Mouse (Mus musculus): ENCODE measurements around the gene Igf1r.

Igf1r gene

DNA sequence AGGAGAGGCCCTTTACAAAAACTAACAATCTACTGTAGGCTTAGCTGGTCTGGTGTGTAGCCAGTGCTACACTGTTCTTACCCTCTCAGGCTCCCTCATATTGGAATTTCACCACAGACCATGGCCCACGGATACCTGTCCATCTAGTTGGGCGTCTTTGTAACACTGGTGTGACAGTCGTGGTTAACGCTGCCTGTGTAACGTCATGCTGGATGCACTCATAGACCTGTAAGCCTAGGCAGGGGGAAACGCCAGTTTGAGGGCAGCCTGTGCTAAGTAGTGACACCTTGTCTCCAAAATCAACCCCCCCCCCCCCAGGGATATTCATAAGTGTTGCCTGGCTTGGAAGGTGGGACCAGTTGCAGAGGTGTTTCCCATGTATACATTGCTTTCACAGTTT, 4.7 kb downstream of the Igf1r start:
- DNase-seq (ENCODE audit: low spot score in 2 of 2) = peak; percentile 48 to 66

DNA sequence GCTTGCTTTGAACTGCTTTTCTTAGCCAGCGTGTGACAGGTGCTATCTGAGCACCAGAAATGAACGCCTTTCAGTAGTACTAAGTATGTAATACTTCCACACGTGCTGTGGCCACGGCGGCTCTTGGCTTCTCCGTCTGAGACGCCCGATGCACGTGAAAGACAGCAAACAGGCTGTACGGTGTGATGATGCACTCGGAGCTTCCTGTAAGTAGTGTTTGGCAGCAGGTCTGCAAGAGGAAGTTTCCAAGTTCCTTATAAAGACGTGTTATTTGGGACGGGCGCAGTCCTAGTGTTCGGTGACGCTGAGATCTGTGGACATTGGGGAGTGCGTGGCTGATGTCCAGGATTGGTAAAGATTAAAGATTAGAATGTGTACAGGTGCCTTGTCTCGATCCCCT, 5.4 kb downstream of the Igf1r start:
- DNase-seq (ENCODE audit: low spot score in 2 of 2) = peak; percentile 35 to 48

DNA sequence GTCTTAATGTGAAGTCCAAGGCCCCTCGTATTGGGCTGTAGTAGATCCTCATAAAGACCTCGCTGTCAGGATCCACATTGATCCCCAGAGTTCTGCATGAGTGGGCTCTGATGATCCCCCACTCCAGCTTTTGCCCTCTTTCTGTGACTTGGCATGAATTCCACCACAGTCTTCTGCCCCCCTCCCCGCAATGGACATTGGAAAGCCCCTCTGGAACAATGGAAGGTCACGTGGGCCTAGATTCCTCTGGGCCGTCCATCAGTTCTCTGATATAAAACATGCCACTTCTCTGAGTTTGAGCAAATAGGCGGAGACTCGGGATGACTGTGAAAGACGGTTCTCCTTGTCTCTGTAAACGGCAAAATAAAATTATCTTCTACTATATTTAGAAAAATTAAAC, 8.1 kb downstream of the Igf1r start:
- no peak for DNase-seq (ENCODE audit: low spot score in 2 of 2)

DNA sequence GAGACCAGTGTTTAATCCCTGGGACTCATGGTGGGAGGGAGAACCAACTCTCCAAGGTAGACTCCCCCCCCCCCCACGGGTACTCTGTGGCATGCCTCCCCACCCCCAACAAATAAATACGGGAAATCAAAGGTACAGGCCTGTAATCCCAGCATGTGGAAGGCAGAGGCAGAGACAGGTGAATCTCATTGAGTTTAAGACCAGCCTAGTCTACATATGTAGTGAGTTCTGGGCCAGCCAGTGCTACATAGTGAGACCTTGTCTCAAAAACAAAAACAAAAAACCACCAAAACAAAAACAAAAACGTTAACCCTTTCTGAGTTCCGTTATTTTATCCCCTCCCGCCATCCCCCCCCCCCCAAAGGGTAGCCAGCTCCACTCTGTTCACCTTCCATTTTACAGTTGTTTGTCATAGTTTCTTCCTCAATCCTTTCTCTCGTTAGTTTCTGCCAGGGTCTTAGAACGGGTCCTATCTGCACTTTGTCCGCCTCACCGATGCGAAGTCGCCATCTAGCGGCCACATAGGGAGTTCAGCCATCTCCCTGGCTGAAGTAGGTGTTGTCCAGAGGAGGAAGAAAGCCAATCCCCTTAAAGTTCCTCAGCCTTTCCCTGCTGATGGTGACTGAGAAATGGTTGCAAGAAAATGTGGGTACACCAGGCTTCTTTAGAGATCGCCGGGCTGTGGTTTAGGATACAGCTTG, 9.1 kb downstream of the Igf1r start:
- peak; percentile 57 to 74 for DNase-seq (ENCODE audit: low spot score in 2 of 2)

DNA sequence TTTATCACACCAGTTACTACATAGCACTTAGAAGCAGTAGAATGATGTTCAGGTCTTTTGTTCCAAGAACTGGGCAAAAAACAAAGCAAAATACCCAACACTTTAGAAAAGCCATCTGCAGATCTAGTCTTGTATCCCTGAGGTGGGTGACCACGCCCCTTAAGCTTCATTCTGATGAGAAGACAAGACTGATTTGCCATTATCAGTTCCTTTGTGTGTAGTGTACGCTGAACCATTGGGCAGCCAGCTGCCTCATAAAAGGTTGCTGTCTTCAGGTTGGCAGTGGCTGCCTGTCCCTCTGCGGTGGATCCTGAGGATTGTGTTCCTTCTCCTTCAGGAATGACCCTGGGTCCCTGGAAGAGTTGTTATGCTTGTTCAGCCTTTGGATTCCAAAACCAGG, 11.1 kb downstream of the Igf1r start:
- DNase-seq (ENCODE audit: low spot score in 2 of 2) = no peak

DNA sequence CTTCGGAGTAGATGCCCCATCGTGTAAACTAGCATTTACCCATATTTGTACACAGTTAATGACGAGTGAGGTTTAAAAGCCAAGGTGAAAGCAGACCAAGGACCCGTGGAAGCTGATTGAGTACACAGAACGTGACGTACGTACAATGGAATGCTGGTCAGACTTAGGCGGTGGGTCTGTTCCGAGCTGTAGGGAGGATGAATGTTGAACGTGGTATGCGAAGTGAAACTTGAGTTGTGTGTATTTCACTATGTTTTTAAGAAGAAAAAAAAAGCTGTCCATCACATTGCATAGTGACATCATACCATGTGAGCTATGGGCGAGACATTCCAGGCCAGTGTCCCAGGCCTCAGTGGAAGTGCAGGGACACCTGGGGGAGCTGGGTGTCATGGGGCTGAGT, 15.8 kb downstream of the Igf1r start:
- no peak for DNase-seq (ENCODE audit: low spot score in 2 of 2)

DNA sequence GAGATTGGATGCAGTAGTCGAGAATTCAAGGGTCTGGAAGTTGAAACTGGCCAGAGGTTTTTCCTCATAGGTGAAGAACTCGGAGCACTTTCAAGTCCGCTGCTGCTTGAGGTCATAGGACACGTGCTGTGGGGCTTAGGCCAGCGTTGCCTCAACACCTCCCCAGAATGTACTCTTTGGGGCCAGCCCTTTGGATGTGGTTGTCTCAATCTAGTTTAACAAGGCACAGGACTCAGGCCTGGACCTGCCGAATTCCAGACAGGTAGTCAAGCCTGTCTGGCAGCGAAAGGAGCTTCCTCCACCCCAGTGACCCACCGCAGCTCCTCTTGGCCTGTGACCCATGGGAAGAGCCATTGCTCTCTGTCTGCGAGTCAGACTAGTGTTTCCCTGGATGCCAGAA, 16.4 kb downstream of the Igf1r start:
- DNase-seq (ENCODE audit: low spot score in 2 of 2) = no peak

DNA sequence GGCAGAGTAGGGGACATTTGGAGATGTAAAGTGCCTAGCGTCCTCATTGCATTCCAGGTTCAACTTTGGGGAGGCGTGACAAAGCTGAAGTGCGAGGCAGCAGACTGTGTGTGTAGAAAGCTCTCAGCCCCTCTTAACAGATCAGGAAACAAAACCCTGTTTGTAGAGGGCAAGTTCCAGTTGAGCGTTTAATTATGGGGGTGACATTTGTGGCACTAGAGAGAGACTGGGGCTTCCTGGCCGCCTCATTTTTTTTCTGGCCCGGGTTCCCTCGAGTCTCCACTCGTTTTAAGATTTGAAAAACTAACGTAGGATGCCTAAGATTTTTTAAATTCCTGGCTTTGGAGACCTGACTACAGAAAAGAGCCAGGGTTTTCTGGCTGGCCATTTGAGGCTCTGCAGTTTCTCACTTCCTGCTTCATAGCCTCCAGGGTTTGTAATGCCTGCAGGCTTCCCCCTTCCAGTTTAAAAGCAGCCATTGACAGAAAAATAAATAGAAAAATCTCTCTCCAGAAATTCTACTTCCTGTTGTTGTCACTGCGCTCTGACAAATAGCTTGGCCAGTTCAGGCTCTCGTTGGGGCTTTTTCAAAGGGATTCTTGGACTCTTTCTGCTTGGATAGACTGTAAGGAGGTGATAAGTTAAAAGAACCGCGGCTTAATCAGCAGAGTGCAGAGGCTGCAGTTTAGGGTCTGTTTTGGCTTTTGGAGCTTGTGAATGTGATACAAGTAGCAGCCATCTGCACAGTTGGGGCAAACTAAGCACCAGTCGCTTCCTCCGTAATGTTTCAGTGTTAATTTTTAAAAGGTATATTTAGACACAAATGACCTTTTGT, 20.8 kb downstream of the Igf1r start:
- DNase-seq (ENCODE audit: low spot score in 2 of 2) = no peak

DNA sequence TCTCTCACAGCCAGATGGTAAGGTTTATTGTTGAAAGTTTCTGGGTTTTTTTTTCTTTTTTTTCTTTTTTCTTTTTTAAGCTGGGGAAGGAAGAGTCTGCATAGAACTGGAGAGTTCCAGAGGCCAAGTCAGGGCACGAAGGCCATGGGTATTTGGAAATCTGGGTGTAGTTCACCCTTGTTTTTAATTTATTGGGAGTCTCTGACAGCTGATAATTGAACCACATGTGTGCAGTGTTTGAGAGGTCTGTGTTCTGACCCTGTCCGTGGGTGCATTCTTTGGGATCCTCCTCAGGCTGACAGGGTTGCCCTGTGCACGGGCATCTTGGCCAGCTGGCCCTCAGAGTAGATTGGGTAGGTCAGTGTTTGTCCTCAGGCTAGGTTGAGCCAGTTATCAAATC, 29.3 kb downstream of the Igf1r start:
- no peak for DNase-seq (ENCODE audit: low spot score in 2 of 2)

DNA sequence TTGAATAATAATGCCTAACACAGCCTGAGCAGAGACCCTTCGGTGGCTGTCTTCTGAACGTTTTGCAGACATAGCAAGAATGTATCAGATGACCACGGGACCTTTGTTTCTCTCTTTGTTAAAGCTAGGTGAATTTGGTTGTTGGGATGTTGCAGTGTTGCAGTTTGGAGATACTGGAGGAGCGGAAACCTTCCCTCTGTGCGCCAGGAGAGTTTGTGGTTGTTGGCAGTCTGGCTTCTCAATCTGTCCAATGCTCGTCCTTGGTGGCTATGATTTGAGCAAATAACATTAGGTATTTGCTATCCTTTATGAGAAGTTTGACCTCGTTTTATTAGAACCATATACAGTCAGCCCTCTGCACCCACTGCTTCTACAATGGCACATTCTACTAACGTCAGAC, 30.2 kb downstream of the Igf1r start:
- no peak for DNase-seq (ENCODE audit: low spot score in 2 of 2)

DNA sequence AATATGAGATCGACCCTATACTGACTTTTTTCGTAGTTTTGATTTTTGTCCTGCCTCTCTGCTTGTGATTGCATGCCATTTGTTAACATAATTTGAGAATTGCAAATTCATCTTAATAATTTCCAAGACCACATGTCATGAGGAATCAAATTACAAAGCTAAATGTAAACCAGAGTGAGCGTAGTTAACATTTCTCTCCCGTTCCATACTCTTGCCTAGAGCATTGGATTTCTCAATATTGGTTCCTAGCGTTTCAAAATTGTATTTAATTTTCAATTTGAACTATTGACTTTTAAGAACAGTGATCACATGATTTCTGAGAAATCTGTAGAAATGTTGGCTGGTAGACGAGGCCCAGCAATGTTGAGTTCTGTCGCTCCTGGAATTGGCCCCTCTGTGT, 30.8 kb downstream of the Igf1r start:
- no peak for DNase-seq (ENCODE audit: low spot score in 2 of 2)

DNA sequence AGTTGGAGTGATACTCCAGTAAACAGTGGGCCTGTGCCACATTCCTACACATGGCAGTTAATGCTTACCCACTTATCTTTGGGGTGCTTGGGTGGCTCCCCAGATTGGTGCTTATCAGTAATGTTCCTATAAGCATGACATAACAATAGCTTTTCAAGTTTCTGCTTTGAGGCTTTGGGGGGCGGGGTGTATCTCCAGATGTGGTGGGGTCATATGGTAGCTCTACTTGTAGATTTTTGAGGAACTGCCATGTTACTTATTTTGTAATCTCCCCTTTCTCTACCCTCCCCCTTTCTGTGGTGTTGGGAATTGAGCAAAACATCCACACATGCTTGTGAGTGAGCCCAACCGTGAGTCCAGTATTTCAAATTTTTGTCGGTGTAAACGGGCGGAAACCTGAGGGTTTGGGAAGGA, 32.4 kb downstream of the Igf1r start:
- DNase-seq (ENCODE audit: low spot score in 2 of 2) = no peak

DNA sequence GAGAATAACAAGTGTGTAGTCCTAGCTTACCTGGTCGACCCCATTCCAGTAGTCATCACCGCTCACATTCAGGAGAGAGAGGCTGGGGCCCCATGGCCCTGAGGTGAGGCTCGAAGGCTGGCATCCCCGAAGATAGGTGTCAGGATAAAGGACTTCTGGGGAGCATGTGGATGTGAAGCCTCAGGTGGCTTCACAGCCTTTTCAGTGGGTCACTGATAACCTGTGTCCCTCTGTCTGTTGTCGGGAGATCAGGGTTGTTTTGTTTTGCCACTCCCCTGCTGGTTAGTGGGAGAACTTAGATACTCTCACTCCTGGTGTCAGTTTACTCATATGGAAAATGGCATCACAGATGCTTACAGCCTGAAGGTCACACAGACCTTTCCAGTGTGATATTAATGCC, 32.9 kb downstream of the Igf1r start:
- no peak for DNase-seq (ENCODE audit: low spot score in 2 of 2)

DNA sequence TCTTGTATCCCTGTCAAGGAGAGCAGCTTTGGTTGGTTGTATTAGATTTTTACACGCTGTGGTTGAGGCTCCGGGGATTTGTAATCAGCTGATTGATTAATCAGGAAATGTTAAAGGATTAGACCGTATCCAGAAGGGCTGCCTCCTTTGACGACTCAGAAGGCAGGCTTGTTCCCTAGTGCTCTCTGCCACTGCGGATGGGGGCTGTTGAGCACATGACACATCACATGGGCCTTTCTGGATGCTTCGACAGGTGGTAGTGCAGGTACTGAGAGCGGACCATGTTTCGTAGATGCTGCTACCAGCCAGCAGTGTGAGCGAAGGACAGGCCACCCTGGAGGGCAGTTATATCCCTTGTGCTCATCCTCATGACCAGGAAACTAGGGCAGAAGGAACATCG, 33.6 kb downstream of the Igf1r start:
- no peak for DNase-seq (ENCODE audit: low spot score in 2 of 2)

DNA sequence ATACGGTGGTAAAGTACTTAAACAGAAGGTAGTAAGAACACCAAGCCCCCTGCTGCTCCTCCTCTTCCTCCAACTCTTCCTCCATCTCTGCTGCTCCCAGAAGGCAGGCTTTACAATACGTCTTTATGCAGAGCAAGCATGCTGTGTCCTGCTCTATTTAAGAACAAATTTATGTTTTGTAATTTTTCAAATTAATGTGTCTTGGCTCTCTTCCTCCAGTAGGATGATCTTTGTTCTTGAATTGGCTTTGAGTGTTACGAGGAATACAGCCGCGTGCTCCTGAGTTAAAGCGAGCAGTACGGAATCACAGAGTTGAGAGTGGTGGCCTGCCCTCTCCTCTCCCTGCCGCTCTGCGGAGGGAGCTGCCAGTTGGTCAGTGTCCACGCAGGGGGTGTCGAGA, 34.2 kb downstream of the Igf1r start:
- no peak for DNase-seq (ENCODE audit: low spot score in 2 of 2)

DNA sequence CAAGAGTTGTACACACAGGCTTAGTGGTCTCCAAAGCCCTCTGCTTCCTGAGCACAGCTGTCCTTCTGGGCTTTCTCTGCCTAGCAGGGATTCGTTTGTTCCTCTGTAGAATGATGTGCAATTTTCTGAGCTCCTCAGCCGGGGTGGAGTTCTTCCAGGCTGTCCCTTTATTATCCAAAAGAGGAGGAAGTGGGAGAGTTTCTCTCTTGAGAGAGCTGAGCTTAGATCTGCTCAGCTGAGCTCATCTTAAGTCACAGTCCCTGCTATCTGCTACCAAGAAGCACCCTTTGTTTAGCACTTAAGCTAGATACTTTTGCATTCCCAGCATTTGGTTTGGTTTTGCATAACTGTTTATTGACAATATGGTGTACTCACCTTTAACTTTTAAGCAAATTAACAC, 36.7 kb downstream of the Igf1r start:
- no peak for DNase-seq (ENCODE audit: low spot score in 2 of 2)

DNA sequence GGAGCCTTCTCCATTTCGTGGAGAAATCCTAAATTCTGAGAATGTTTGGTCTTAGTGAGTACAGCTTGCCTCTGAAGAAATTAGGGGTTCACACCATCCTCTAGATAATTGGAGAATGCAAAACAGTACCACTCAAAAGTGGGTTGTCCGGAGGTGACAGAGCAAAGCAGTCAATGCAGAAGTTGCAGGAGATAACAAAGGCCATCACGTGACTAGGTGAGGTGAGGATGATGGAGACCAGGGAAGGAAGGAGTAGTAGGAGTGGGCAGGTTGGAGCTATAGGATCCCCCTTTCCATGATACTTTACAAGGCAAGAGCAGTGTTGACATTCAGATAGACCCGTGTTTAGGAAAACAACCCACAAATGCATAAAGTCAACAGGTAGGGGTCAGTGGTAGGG, 41.0 kb downstream of the Igf1r start:
- no peak for DNase-seq (ENCODE audit: low spot score in 2 of 2)

DNA sequence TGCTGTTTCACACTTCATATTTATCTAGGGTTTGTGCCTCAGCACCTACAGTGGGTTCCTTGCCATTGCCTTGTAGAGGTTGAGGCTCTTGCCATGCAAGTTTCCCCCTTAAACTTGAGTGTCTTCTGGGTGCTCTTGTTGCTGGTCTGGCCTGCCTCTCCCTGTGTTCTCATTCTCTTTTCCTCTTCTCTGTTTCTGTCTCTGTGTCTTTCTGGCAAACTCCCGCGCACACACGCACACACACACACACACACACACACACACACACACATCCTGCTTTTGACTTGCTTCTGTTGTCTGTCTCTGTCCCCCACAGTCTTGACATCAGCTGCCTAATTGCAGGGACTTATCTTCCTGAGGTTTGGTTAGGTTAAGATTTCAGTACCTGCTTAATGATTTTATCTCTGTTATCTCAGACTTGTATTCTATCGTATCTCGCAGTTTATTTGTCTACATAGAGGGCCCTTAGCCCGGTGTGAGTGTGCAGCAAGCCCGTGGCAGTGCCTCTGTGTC, 41.8 kb downstream of the Igf1r start:
- no peak for DNase-seq (ENCODE audit: low spot score in 2 of 2)

DNA sequence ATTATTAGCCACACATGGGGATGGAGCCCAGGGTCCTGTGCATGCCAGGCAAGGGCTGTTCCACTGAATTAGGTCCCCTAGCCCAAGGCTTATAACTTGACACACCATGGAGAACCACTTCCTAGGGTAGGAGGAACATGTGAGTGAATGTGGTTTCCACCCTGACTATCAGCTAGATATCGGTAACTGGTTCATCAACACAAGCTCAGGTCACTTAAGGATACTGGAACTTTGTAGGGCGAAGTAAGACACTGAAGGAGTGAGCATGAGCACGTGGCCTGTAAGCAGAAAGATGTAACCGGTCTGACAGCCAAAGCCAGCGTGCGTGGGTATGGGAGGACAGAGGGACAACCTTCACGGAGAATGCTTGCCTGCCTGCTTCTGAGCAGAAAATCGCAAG, 42.6 kb downstream of the Igf1r start:
- no peak for DNase-seq (ENCODE audit: low spot score in 2 of 2)

DNA sequence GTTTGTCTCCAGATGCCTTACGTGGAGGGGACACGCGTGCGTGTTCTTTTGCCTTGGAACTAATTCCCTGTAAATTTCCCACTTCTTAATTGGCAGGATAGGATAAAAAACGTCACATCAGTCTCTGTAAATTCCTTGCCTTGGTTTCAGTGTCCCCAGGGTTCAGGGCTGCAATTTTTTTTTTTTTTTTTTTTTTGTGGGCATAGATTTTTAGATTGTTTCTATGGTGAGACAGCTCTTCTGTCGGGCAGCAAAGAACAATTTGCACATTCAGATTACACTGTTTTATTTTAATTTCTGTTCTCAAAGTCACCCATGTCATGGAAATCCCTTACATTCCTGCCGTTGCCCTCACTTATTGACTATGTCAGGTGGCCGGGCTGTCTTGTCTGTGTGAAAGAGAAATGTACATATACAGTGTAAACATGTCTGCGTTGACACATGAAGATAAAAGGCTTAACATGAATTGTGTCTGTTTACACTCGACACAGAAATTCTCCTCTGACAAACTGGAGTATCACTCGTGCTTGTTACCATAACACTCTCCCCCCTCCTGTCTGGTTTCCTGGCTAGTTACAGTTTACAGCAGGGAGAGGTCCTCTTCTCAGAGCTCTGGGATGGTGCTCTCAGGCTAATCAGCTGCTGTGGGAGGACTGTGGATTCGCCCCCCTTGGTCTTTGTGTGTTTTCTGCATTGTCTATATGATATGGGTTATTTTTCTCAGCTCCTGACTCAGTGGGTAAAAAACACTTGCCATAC, 43.8 kb downstream of the Igf1r start:
- no peak for DNase-seq (ENCODE audit: low spot score in 2 of 2)

DNA sequence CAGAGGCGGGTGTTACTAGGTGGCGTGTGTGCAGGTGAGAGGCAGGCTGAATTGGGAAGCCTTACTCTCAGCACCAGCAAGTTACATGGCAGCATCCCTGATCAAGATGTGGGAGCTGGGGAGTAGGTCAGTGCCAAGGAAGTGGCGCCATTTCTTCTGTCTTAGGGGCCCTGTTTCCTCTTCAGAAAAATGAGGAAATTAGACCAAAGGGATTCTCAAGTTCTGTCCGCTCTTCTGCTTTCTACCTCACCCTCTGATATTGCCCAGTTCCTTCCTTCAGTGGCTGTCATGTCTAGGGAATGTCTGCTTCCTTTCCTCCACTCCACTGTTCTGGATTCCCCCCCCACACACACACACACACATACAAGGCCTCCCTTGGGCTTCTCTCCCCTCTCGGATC, 48.6 kb downstream of the Igf1r start:
- no peak for DNase-seq (ENCODE audit: low spot score in 2 of 2)

DNA sequence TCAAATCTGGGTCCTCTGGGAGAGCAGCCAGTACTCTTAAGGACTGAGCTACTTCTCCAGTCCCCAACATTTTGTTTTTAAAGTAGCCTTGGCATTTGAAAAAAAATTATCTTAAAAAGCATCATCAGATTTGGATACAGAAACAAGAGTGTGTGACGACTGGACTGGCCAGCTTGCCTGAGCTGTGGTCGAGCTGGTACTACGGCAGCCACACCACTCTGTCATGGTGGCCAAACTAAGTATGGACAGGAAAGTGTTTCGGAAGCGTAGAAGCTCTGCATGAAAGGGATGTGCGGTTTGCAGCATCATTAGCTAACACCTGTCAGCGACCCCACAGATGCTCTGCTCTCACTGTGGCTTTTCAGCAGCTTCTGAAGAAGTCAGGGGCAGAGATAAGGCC, 53.4 kb downstream of the Igf1r start:
- no peak for DNase-seq (ENCODE audit: low spot score in 2 of 2)

DNA sequence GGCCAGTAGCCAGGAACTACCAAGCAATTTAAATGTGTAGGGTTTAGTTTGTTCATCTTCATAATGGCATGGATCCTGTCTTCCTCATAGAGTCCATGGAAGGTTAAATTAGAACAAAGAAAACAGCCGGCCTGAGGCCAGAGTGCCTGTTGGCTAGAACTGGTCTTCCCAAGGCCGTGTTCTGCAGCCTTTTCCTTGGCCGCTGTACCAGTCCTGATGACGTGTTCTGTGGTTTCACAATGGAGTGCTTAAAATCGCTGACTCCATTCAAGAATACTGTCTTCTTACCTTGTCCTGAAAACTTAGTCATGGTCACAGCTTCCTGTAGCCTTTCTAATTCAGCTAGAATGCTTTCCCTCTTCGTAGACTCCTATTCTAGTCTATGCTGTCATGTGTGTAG, 53.9 kb downstream of the Igf1r start:
- DNase-seq (ENCODE audit: low spot score in 2 of 2) = no peak

Data from natural killer cell, adult 2 months (primary cell).